Mouse (Mus musculus) heart, embryonic 14.5 days (tissue): ENCODE data around the gene Gm14326. TPM values are rescaled to one million over a fixed set of nuclear protein-coding genes. Genes with fewer than 3 reads are reported as not detected.

ENCODE experiments used
- polyA plus RNA-seq: library from polyadenylated mRNA; unstranded; fragments of >200 nt; fragmentation: Nextera tagmentation; extraction: Ambion mirVana; gene quantifications from 2 replicates; pipeline ENCODE4 v1.2.1, GENCODE M21; 2014

Gene Gm14326
- polyA plus RNA-seq, 1 experiment from 2014 or later, result 27.9 TPM

Other genes starting within 250 kb of the Gm14326 start
- gene Gm14322, start 198.0 kb downstream of the Gm14326 start, polyA plus RNA-seq, result 5.0 and 5.3 TPM in 2 replicates
- gene Gm14325, start 117.0 kb downstream of the Gm14326 start, polyA plus RNA-seq, result 29.4 and 46.1 TPM in 2 replicates
- 3.6 and 6.0 TPM in 2 replicates for gene Gm14327, start 60.2 kb downstream of the Gm14326 start, polyA plus RNA-seq
- not detected in 2 replicates for gene Zfp972, start 31.7 kb downstream of the Gm14326 start, polyA plus RNA-seq
- gene Zfp971, start 66.0 kb upstream of the Gm14326 start, polyA plus RNA-seq, result 17.2 and 19.2 TPM in 2 replicates
- 12.1 and 16.2 TPM in 2 replicates for gene Zfp931, start 121.2 kb upstream of the Gm14326 start, polyA plus RNA-seq
- 7.7 and 11.1 TPM in 2 replicates for gene Phactr3, start 161.7 kb upstream of the Gm14326 start, polyA plus RNA-seq